Mouse (Mus musculus) CD4-positive, CD25-positive, alpha-beta regulatory T cell (primary cell): Measurements from ENCODE around the gene Bmpr1b. TPM values are rescaled to one million over a fixed set of nuclear protein-coding genes. Genes with fewer than 3 reads are reported as not detected.

Source experiments
- polyA plus RNA-seq: library from polyadenylated mRNA; unstranded; fragments of 100-300 nt; shearing (Covaris generic); gene quantifications from one replicate; pipeline ENCODE4 v1.2.1, GENCODE M21; 2017

Bmpr1b gene
- polyA plus RNA-seq: not detected

DNA sequence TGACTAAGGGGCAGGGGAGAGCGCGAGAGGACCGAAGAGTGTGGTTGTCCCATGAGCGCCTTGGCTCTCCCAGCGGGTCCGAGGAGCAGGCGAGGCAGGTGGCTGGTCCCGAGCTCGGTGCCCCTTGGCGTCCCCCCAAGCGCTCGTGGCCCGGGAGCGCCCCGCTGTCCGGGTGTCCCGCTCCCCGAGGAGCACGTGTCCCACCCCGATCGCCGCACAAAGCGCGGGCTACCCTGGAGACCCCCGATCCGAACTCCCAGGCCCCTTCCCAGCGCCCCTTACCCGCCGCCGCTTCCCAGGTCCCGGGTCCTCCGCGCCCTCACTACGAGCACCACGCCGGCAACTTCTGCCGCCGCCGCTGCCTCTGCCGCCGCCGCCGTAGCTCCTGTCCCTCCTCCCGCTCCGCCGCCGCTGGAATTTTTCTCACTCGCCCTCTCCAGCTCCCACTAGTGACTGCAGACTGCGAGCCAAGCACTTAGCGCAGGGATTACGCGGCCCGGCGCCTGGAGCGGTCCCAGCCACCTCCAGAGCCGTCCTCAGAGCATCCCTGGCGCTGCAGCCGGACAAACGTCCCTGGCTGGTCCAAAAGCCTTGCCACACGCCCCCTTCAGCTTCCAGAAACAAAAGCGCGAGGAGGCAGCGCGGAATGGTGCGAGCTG, at the start of gene Bmpr1b:
TSS of gene Bmpr1b (minus strand) at position 563 of the 659 bp plus-strand sequence.

Other genes with a start within 250 kb of the Bmpr1b start
- gene Pdlim5, start 226.3 kb upstream of the Bmpr1b start, polyA plus RNA-seq: 29.9 TPM